Mouse (Mus musculus): ENCODE data around the gene Mybph. TPM values are rescaled to one million over a fixed set of nuclear protein-coding genes. Genes with fewer than 3 reads are reported as not detected.
A peak's percentile ranks its signal among the peaks of the same experiment; 100 is the strongest.

The Mybph gene
- total and polyA plus RNA-seq, 2 experiments from 2014 or later: not detected

DNA sequence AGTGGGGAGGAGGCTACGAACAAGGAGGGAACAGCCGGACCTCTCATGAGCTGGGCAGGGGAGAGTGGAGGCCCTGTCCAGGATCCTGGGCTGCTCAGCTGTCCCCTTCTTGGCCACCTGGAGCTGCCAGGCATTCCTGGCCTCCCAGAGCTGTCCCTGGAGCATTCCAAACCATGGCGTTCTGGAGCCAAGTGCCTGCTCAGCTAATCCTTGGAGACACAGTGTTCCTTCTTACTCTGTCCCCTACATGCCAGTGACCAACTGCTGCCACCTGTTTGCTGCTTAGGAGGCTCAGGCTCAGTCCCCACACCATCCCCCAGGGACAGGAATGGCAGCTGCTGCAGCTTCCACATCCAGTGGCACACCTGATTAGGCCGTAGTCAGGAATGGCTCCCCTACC lies 2.7 kb downstream of the Mybph start:
- no peak overlapping the region for H3K27ac ChIP-seq (ENCODE audit: low read depth, low read length)
- H3K4me3 ChIP-seq (ENCODE audit: low read depth, low read length): no peak overlapping the region
- H3K9me3 ChIP-seq (ENCODE audit: low read length): no peaks in the 10 kb centered on the region
- no peak for TF ChIP-seq CTCF (IDR thresholded peaks at IDR 0.05)
- ATAC-seq (ENCODE audit: low FRiP score) (no peak), DNase-seq (ENCODE audit: low spot score) (peak; percentile 28)
- 56% methylated on average over 4 of the region's 4 CpGs for WGBS
- H3K9ac ChIP-seq (replicated peaks; ENCODE audit: low read length, poor library complexity, severe bottlenecking): no peak overlapping the region
- no peaks in the 10 kb centered on the region for H3K36me3 ChIP-seq (ENCODE audit: insufficient read depth, low read length)
- no peaks in the 10 kb centered on the region for H3K4me1 ChIP-seq (ENCODE audit: insufficient read depth, low read length)
- H3K27me3 ChIP-seq (ENCODE audit: insufficient read depth, low read length): no peaks in the 10 kb centered on the region
- H3K4me2 ChIP-seq (ENCODE audit: low read depth, low read length, poor library complexity, severe bottlenecking): no peak overlapping the region

GRCm38 (mm10) chr1:134196386-134196785 lies 3.1 kb downstream of the Mybph start:
- ATAC-seq (ENCODE audit: low FRiP score) (no peak), DNase-seq (ENCODE audit: low spot score) (peak; percentile 21)
- no peaks in the 10 kb centered on the region for H3K9me3 ChIP-seq (ENCODE audit: low read length)
- H3K27ac ChIP-seq (ENCODE audit: low read depth, low read length): no peak overlapping the region
- H3K36me3 ChIP-seq (ENCODE audit: insufficient read depth, low read length): no peaks in the 10 kb centered on the region
- peak; percentile 68 for TF ChIP-seq CTCF (IDR thresholded peaks at IDR 0.05)
- H3K4me3 ChIP-seq (ENCODE audit: low read depth, low read length): no peak overlapping the region
- 68% methylated on average over 4 of the region's 4 CpGs for WGBS
- H3K4me1 ChIP-seq (ENCODE audit: insufficient read depth, low read length): peaks cover 2% of the 10 kb centered on the region
- H3K4me2 ChIP-seq (ENCODE audit: low read depth, low read length, poor library complexity, severe bottlenecking): no peak overlapping the region
- H3K27me3 ChIP-seq (ENCODE audit: insufficient read depth, low read length): no peaks in the 10 kb centered on the region
- H3K9ac ChIP-seq (replicated peaks; ENCODE audit: low read length, poor library complexity, severe bottlenecking): no peak overlapping the region

GRCm38 (mm10) chr1:134197325-134197982 lies 4.2 kb downstream of the Mybph start:
- Histone ChIP-seq H3K4me3 (ENCODE audit: low read depth, low read length) (no peak overlapping the region), H3K9ac (replicated peaks; ENCODE audit: low read length, poor library complexity, severe bottlenecking) (no peak overlapping the region), H3K36me3 (ENCODE audit: insufficient read depth, low read length) (0 out of 2 replicates have a peak, but pooled peaks cover under 1% of the 10 kb centered on the region), H3K4me1 (ENCODE audit: insufficient read depth, low read length) (peaks cover 7% of the 10 kb centered on the region), H3K9me3 (ENCODE audit: low read length) (no peaks in the 10 kb centered on the region), H3K4me2 (ENCODE audit: low read depth, low read length, poor library complexity, severe bottlenecking) (no peak overlapping the region), H3K27ac (ENCODE audit: low read depth, low read length) (no peak overlapping the region), H3K27me3 (ENCODE audit: insufficient read depth, low read length) (no peaks in the 10 kb centered on the region)
- 0 out of 2 replicates have a peak, but pooled peaks have one; percentile 14 for TF ChIP-seq CTCF (IDR thresholded peaks at IDR 0.05)
- no peak for DNase-seq (ENCODE audit: low spot score)
- 82% methylated on average over 15 of the region's 15 CpGs for WGBS
- no peak for ATAC-seq (ENCODE audit: low FRiP score)

DNA sequence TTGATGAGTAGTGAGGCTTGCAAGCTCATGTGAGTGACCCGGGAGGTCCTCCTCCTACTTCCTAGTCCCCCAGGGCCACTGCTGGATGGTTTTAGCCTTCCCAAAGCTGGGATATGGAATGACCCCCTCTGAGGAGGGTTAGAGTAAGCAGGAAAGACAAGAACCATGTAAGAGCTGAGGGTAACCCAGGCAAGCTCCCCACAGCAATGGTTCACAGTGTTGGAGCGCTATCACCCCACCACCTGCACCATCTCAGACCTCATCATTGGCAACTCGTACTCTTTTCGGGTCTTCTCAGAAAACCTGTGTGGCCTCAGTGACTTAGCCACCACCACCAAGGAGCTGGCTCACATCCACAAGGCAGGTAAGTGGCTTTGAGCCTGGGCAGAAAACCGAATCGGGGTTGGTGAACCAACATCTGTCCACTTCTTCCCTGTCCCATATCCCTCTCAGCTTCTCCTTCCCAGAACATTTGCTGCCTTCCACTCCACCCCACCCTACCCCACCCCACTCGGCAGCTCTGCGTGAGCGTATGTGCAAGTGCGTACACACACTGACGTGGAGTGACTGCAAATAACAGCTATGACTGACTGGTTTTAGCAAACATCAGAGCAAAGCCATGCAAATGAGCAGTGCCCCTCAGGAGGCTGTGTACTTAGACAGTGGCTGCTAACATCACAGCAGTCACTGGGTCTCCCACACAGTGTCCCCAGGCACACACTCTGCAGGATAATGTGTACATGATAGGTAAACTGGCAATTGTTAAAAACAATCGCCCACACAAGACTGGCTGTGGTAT lies 5.1 kb downstream of the Mybph start:
- H3K27me3 ChIP-seq (ENCODE audit: insufficient read depth, low read length): no peaks in the 10 kb centered on the region
- no peak overlapping the region for H3K4me2 ChIP-seq (ENCODE audit: low read depth, low read length, poor library complexity, severe bottlenecking)
- no peak overlapping the region for H3K27ac ChIP-seq (ENCODE audit: low read depth, low read length)
- WGBS: 64% methylated on average over 12 of the region's 12 CpGs
- DNase-seq (ENCODE audit: low spot score) (peak; percentile 13), ATAC-seq (ENCODE audit: low FRiP score) (no peak)
- H3K4me3 ChIP-seq (ENCODE audit: low read depth, low read length): no peak overlapping the region
- no peaks in the 10 kb centered on the region for H3K9me3 ChIP-seq (ENCODE audit: low read length)
- TF ChIP-seq CTCF (IDR thresholded peaks at IDR 0.05): no peak
- peaks cover 7% of the 10 kb centered on the region for H3K4me1 ChIP-seq (ENCODE audit: insufficient read depth, low read length)
- 0 out of 2 replicates have a peak, but pooled peaks cover 3% of the 10 kb centered on the region for H3K36me3 ChIP-seq (ENCODE audit: insufficient read depth, low read length)
- no peak overlapping the region for H3K9ac ChIP-seq (replicated peaks; ENCODE audit: low read length, poor library complexity, severe bottlenecking)

- Histone ChIP-seq H3K4me1 (ENCODE audit: insufficient read depth, low read length) (peaks cover 7% of the 10 kb centered on the region), H3K36me3 (ENCODE audit: insufficient read depth, low read length) (0 out of 2 replicates have a peak, but pooled peaks cover 3% of the 10 kb centered on the region), H3K9ac (replicated peaks; ENCODE audit: low read length, poor library complexity, severe bottlenecking) (no peak overlapping the region), H3K27ac (ENCODE audit: low read depth, low read length) (no peak overlapping the region), H3K27me3 (ENCODE audit: insufficient read depth, low read length) (no peaks in the 10 kb centered on the region), H3K4me2 (ENCODE audit: low read depth, low read length, poor library complexity, severe bottlenecking) (no peak overlapping the region), H3K9me3 (ENCODE audit: low read length) (no peaks in the 10 kb centered on the region), H3K4me3 (ENCODE audit: low read depth, low read length) (no peak overlapping the region)
- TF ChIP-seq CTCF (IDR thresholded peaks at IDR 0.05): no peak
- no peak for DNase-seq (ENCODE audit: low spot score)
- 72% methylated on average over 2 of the region's 2 CpGs for WGBS
- ATAC-seq (ENCODE audit: low FRiP score): no peak
Measured at GRCm38 (mm10) chr1:134200481-134200880, 7.2 kb downstream of the Mybph start.
